Mouse (Mus musculus) MEL (cell line): ENCODE data around the gene Rcan2.

ENCODE experiments used
- CTCF ChIP-seq, 3 experiments: IDR thresholded peaks in 2 of 3; conservative IDR thresholded peaks in 1 of 3; 2 replicates each; pipeline ENCODE4 v1.5.1; 2011 to 2012; ENCODE audit warnings: low read length in 3 of 3, low read depth in 2 of 3, mild to moderate bottlenecking in 2 of 3, improper control_type of control experiment in 1 of 3, inconsistent platforms in 1 of 3, mixed read lengths in 1 of 3, moderate library complexity in 1 of 3; ENCODE audit not compliant: control insufficient read depth in 1 of 3, insufficient read depth in 1 of 3, poor library complexity in 1 of 3, severe bottlenecking in 1 of 3
- EP300 ChIP-seq, 2 experiments: IDR thresholded peaks; 2 replicates each; pipeline ENCODE4 v1.6.1; 2011; ENCODE audit warnings: improper control_type of control experiment in 2 of 2, low read length in 2 of 2, low read depth in 1 of 2, mild to moderate bottlenecking in 1 of 2
- ETS1 ChIP-seq: IDR thresholded peaks from 2 replicates; pipeline ENCODE4 v1.6.1; 2012; ENCODE audit warnings: low read depth, mild to moderate bottlenecking, inconsistent platforms, low read length, improper control_type of control experiment, moderate library complexity
- GABPA ChIP-seq: IDR thresholded peaks from 2 replicates; pipeline ENCODE4 v1.6.1; 2012; ENCODE audit warnings: low read depth, mild to moderate bottlenecking, inconsistent platforms, low read length, improper control_type of control experiment, moderate library complexity
- MXI1 ChIP-seq: IDR thresholded peaks from 2 replicates; pipeline ENCODE4 v1.6.1; 2011; ENCODE audit warnings: mild to moderate bottlenecking, low read depth, low read length, improper control_type of control experiment
- NRF1 ChIP-seq: IDR thresholded peaks from 2 replicates; pipeline ENCODE4 v1.6.1; 2014; ENCODE audit warnings: low read depth, mild to moderate bottlenecking, inconsistent platforms, low read length, improper control_type of control experiment, moderate library complexity; ENCODE audit not compliant: poor library complexity, insufficient read depth, severe bottlenecking
- SIN3A ChIP-seq: IDR thresholded peaks from 2 replicates; pipeline ENCODE4 v1.6.1; 2012; ENCODE audit warnings: low read length, improper control_type of control experiment, inconsistent platforms
- TCF12 ChIP-seq: IDR thresholded peaks from 2 replicates; pipeline ENCODE4 v1.6.1; 2014; ENCODE audit warnings: low read depth, mild to moderate bottlenecking, inconsistent platforms, low read length, improper control_type of control experiment, moderate library complexity
- ZNF384 ChIP-seq: IDR thresholded peaks from 2 replicates; pipeline ENCODE4 v1.6.1; 2012; ENCODE audit warnings: low read depth, mild to moderate bottlenecking, inconsistent platforms, low read length, improper control_type of control experiment

DNA sequence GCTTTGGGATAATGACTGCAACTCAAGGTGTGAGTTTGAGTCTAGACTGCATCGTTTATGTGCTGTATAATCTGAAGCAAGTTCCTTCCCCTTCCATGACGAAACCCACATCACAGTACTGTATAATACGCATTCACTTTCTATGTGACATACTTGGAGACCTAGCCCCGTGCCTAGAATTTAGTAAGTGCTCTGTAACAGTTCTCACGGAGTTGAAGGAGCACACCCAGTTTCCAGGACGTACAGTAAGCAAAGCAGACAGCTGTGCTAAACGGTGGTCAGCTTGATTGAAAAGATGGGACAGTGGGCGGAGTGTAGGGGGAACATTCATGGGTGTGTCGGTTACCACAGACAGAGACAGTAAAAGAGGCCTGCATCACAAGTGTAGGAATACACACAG, 226.2 kb downstream of the Rcan2 start:
- no peak for TF ChIP-seq GABPA
- TF ChIP-seq EP300 (IDR thresholded peaks at IDR 0.05; ENCODE audit: low read depth in 1 of 2, low read length in 2 of 2): no peak
- TF ChIP-seq ZNF384: no peak
- TF ChIP-seq MXI1: no peak
- TF ChIP-seq SIN3A: no peak
- TF ChIP-seq NRF1: no peak
- 0 out of 2 replicates have a peak, but pooled peaks have one; percentile 24 for TF ChIP-seq ETS1
- no peak for TF ChIP-seq CTCF (IDR thresholded peaks at IDR 0.05 in 2 of 3, conservative IDR thresholded peaks at IDR 0.05 in 1 of 3; ENCODE audit: control insufficient read depth in 1 of 3, insufficient read depth in 1 of 3, low read depth in 2 of 3, low read length in 3 of 3, poor library complexity in 1 of 3, severe bottlenecking in 1 of 3)
- no peak for TF ChIP-seq TCF12
